Mouse (Mus musculus) frontal cortex, postnatal 36 days (tissue): ENCODE measurements around the gene Lmf2.

ENCODE experiments used
- DNase-seq, 2 experiments: peaks; one replicate each; pipeline ENCODE4 v3.0.0; 2022; ENCODE audit warnings: low spot score in 2 of 2

Lmf2 gene

DNA sequence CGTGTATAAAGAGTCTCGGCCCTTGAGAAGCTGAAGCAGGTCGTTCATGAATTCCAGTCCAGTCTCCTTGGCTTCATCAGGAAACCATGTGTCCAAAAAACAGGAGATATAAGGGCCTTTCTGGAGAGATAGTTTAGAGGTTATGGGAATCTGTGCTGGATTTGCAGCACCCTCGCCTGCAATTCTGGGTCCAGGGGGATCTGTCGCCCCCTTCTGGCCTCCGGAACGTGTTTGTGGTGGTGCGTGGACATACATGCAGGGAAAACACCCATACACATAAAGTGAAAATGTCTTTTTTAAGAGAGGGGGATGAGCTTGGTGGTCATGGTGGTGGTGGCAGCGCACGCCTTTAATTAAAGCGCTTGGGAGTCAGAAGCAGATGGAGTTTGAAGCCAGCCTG is 39.3 kb downstream of the Lmf2 start:
- DNase-seq = no peak

DNA sequence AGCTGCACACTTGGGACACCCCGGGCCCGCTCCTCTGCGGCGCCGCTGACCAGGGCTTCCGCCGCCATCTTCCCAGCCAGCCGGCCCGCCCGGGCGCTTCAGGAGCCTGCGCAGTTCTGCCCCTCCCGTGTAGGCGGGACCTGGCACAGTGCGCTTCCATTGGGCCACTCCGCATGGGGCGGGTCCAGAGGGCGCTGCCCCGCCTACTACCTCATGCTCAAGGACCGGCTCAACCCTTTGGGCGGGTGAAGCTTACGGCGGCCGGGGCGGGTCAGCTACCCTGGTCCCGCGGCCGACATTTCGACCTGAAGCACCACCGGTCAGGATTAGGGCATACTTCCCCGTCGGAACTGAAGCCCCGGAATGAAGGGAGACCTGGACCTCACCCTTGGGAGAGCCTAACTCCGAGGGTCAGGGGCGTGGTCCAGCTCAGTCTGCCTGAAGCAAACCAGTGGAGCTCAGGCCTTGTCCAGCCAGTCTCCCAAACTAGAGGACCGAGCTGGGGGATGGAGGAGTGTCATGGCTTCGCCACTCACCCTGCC is 40.2 kb downstream of the Lmf2 start, which contains the start of gene Sbf1:
Gene Sbf1 (minus strand): TSS at position 122 of the 542 bp plus-strand sequence.
- peak; percentile 94 to 98 for DNase-seq

DNA sequence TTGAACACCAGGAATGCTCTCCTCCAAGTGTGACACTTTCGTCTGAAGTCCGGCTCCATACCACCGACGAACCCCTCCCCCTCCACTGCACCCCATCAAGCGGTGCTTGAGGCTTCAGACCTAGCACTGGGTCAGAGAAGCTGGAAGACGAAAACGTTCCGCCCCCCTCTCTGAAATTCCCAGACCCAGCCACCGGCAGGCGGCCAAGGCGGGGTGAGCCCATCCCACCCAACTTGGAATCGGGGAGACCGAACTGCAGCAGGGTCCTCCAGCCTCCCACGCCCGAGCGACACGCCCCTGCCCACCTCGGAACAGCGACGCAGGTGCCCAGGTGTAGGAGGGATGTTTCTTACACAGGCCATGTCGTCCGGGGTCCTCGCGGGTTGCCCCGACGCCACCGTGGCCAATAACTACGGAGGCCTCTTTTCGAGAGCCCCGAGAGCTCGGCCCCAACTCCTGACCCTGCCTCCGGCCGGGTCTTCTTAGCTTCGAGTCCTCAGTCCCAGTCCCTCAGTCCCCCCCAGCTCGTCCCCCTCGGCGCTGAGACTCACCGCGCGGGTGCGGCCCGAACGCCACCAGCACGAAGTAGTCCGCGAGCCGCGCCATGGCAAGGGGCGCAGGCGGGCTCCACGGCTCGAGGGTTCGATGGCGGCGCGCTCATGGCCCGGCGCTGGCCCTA is 40.8 kb downstream of the Lmf2 start:
- DNase-seq = no peak

DNA sequence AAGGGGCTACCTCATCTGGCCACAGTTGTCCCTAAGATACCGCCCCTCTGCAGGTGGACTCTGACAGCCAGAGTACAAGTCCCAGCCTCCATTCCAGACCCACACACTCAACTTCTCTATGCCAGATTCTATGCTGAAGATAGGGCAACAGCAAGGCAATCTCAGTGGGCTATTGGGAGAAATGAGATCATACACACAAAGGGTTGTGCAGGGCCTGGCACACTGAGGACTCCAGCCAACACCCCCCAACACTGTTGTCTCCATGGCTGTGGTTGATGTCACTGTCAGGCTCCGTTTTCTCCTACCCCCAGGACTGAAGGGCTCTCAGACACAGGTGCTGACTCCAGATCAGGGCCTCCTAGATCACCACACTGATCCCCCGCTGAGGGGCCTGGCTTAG is 41.4 kb downstream of the Lmf2 start:
- DNase-seq = peak in 1 of 2 experiments; percentile 26

DNA sequence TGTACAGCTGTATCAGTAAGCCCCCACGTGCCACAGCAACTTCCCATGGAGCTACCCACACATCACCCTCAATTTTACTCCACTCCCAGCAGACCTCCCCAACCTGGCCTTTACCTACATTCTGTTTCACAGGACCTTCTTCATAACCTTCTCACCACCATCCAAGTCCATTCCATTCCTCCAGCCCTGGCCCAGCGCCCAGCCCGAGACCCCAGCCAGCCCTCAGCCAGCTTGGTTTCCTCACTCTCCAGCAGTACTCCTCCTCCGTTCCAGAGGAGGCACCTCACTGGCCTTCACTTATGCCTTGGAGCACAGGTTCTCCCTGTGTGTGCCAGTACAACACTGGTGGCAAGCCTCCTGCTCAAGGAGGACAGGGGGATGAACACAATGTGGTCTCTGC is 42.1 kb downstream of the Lmf2 start:
- no peak for DNase-seq

DNA sequence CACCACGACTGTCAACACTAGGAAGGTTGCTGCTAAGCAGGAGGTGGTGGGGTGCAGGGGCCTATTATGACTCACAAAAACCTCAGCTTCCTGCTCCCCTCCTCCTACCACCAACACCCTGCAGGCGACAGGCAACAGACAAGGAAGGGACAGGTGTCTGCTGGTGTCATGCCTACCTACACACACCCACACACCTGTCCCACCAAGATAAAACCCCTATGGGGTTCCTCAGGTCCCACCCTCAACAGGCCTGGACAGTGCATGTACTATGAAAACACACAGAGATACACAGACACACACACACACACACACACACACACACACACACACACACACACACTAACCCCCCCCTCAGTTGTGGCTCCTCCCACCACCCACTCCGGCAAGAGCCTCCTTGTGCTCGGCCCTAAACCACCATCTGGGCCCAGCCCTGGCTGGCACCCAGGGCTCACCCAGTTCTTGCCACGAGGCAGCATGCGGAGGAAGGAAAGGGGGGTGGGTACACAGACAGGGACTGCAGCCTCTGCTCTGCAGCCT is 45.4 kb downstream of the Lmf2 start:
- peak; percentile 70 to 71 for DNase-seq

DNA sequence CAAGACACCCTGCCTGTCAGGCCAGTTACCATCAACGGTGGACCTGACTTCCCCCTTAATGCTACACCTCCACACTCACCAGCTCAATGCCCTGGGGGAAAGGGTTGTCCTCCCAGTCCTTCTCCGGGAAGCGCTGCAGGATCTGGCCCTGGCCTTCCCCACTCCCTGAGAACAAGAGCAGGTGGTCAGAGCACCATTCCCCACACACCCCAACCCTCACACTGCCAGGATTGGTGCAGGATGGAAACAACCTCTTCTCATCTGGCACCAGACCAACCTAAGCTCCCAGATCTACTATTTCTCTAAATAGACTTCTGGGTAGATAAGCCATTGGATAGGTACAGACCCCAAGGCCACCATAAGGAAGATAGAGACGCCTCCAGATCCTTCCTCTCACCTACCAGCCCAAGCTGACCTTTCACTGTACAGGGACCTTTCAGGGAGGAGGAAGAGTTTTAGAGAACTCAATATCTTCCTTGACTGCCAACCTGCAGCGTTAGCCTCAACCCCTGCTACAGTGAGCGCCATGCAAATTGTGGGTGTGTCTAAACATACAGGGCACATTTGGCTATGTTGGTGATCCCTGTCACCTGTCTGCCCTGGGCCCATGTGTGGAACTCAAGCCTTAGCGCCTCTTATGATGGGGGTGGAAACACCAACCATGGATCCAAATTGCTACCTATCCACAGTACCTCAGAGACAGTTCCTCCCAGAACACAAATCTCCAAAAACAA is 46.9 kb downstream of the Lmf2 start:
- no peak for DNase-seq

DNA sequence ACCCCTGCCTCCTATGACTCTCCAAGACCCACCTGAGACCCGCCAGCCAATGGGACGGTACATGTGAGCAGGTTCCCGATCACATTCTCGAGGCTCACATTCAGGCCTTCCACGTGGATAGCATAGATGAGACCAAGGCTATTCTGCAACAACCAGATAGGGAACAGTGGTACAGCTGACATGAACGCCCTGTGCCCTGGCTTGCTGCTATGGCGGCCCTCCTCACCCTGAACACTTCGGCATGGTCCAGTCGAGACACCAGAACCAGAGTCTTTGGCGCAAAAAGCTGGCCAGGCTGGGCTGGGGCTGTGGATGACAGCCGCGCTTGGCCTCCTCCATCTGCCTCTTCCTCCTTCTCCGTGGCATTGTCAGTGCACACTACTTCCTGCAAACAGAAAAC is 48.0 kb downstream of the Lmf2 start:
- DNase-seq = no peak

DNA sequence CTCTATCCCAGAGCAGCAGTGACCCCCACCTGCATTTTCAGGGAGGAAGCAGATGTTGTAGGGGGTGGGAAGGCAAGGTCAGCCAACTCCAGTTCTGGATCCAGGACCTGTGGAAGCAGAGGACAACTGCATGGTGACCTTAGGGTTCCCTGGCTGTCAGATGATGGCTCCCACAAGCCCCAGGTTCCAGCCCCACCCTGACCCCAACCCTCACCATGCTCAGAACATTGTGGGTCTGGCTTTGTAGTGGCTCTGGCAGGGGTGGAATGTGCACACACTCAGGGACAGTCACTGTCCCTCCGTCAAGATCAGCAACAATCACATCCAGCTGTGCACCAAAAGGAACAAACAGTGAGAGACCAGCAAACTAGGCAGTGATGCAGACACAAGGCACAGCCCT is 49.5 kb downstream of the Lmf2 start:
- no peak for DNase-seq
